Mouse (Mus musculus) left cerebral cortex, adult 2 months (tissue): Measurements from ENCODE around the gene Eid2. TPM values are rescaled to one million over a fixed set of nuclear protein-coding genes. Genes with fewer than 3 reads are reported as not detected.

ENCODE experiments used
- DNase-seq, 2 experiments: peaks; one replicate each; pipeline ENCODE4 v3.0.0; 2021 to 2022; ENCODE audit warnings: low spot score in 2 of 2, mixed read lengths in 1 of 2; ENCODE audit errors: extremely low spot score in 1 of 2
- H3K27ac ChIP-seq: fragments of 200-600 bp; 2 replicates; pipeline ENCODE4 v1.8.1; 2022
- H3K4me3 ChIP-seq: fragments of 200-600 bp; 2 replicates; pipeline ENCODE4 v1.8.1; 2022
- CTCF ChIP-seq: fragments of 200-600 bp; IDR thresholded peaks from 2 replicates; pipeline ENCODE4 v1.8.1; 2022; ENCODE audit warnings: antibody characterized with exemption, mild to moderate bottlenecking, moderate library complexity
- intact Hi-C: fragments of 180-260 bp; cut with DNase I; formaldehyde crosslinking; loops from one replicate; pipeline ENCODE4 v1.15.1; 2025
- total RNA-seq, 2 experiments: library from RNA; stranded (reverse); gene quantifications; 2 replicates each; pipeline ENCODE4 v1.2.3; 2021

The Eid2 gene
- total RNA-seq, 2 experiments from 2014 or later, result 63.3 to 64.4 TPM

DNA sequence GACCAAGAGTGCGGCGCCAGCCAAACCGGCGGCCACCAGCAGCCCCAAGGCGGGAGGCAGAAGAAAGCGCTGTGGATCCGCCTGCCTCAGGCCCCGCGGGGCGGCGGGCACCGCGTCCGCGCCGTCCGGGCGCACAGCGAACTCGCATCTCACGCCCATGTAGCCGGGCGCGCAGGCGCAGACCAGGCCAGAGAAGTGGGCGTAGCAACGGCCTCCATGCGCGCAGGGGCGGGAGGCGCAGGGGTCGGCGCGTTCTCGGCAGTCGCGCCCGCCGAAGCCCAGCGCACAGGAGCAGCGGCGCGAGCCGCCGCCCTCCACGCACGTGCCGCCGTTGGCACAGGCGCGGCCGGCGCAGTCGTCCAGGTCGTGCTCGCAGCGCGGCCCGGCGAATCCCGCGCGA, 26.8 kb downstream of the Eid2 start:
- intact Hi-C loops, result no loop called here
- DNase-seq, result peak; percentile 73 to 74
- no peak for TF ChIP-seq CTCF
- no peak overlapping the region for H3K27ac ChIP-seq
- peak overlapping the region; percentile 43 for H3K4me3 ChIP-seq

GRCm38 (mm10) chr7:28298837-28299625, 31.4 kb downstream of the Eid2 start:
- peak; percentile 47 for TF ChIP-seq CTCF
- Histone ChIP-seq H3K27ac (no peak overlapping the region), H3K4me3 (no peak overlapping the region)
- no peak for DNase-seq
- intact Hi-C loops, result loop anchor here (2.0 kb wide), 1 partner anchor 150 kb away; no protein-coding TSS in a partner anchor

DNA sequence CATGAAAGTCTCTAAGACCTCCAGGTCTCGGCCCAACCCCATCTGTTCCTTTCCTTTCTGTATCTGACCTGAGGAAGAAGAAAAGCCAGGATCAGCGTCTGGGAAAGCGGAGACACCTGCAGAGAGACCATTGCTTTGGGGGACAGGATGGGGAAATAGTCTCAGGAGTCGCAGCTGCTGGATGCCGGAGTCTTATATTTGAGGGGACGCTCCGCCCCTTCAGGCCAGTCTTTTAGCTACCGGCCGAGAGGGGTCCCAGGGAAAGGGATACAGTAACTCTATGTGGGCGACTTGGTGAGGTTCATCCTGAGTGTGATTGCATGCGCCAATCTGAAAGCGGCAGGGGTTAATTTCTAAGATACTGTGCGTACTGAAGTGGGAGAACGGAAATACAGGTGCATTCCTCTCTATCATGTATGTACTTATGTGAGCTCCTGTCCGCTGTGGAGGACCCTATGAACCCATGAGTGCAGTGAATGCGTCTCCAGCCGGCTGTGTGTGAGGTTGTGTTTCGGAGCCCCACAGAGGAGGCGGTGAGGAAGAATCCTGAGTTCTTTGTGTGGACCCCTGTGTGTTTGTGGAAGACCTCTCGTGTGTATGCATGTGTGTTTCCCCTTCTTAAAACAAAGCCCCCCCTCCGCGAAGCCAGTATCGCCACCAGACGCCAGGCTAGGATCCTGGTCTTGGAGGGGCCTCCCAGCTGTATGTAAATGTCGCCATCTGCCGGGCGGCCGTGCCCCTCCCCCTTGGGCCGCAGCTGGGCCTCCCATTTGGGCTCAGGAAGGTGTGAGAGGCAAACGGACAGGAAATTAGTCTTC, 34.1 kb downstream of the Eid2 start, which contains the start of gene Dll3:
Gene Dll3 (minus strand): TSS at position 623 of the 818 bp plus-strand sequence.
- peak; percentile 44 for TF ChIP-seq CTCF
- Histone ChIP-seq H3K4me3 (no peak within 1 kb of the TSS), H3K27ac (no peak within 1 kb of the TSS)
- DNase-seq, result peak in 1 of 2 experiments; percentile 48
- intact Hi-C loops, result no loop called here

DNA sequence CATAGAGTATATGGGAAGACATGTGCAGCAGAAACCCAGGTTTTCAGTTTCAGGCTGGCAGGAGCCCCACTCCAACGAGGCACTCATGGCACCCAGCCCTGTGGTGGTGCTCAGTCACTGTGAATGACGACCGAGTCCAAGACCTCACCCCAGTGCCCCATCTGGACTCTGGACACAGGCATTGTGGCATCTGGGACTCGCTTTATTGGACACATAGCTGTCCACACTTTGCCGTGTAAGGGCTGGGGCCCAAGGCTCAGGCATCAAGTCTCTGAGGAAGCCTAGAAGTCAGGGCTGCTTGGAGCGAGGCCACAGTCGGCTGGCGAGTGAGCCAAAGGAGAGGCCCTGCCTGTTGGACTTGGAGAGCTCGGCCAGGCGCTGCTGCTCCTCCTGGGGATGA, 38.0 kb downstream of the Eid2 start:
- intact Hi-C loops, result no loop called here
- Histone ChIP-seq H3K27ac (no peak overlapping the region), H3K4me3 (no peak overlapping the region)
- DNase-seq, result no peak
- no peak for TF ChIP-seq CTCF

- TF ChIP-seq CTCF, result no peak
- DNase-seq, result no peak
- H3K4me3 ChIP-seq, result no peak overlapping the region
- H3K27ac ChIP-seq, result no peak overlapping the region
- intact Hi-C loops, result no loop called here
These were observed 38.5 kb downstream of the Eid2 start for GRCm38 (mm10) chr7:28306216-28306615.

GRCm38 (mm10) chr7:28309737-28310136, 42.1 kb downstream of the Eid2 start:
- intact Hi-C loops, result no loop called here
- Histone ChIP-seq H3K27ac (no peak overlapping the region), H3K4me3 (no peak overlapping the region)
- TF ChIP-seq CTCF, result no peak
- DNase-seq, result no peak

DNA sequence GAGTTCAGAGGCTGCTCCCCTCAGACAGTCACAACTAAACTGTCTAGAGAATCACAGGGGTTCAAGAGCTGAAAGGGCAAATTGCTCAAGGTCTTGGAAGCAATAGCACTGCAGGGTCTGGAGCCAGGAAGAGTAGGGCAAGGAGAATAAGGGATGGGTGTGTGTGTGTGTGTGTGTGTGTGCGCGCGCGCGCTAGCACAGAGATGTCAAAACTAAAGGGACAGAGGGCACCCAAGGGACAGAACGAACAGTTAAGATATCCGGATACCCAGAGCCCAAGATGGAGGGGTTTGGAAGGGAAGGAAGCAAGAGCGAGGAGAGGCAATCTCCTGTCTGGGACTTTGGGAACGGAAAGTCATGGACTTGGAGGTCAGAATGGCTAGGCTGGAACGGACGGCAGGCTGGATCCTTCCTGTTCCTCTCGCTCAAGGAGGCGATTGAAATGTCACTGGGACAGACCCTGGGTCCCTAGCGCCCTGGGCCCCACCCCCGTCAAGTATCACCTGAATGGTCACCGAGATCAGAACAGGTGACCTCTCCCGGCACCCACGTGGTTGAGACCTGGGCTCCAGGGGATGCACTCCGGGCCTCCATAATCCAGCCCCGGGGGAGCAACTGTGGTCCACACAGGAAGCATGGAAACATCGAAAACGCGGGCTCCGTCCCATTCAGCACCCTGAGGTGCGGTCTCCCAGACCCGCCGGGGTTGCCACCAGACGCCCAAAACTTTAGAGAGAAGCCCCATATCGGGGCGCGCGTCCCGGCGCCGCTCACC, 43.7 kb downstream of the Eid2 start:
- peak overlapping the region; percentile 70 for H3K4me3 ChIP-seq
- no peak for DNase-seq
- peak overlapping the region; percentile 82 for H3K27ac ChIP-seq
- TF ChIP-seq CTCF, result no peak
- intact Hi-C loops, result no loop called here

- Histone ChIP-seq H3K4me3 (peak within 1 kb of the TSS; percentile 70), H3K27ac (peak within 1 kb of the TSS; percentile 82)
- DNase-seq, result peak; percentile 99 to 100
- TF ChIP-seq CTCF, result no peak; the same call in 1 of the 2 replicates
- intact Hi-C loops, result loop anchor here (2.0 kb wide), 1 partner anchor 27 kb away; the partner anchor contains the start of gene Supt5
These were observed 44.4 kb downstream of the Eid2 start, which contains the start of gene Timm50 for GRCm38 (mm10) chr7:28311926-28312543. Timm50 (minus strand) TSS chr7:28312072.

DNA sequence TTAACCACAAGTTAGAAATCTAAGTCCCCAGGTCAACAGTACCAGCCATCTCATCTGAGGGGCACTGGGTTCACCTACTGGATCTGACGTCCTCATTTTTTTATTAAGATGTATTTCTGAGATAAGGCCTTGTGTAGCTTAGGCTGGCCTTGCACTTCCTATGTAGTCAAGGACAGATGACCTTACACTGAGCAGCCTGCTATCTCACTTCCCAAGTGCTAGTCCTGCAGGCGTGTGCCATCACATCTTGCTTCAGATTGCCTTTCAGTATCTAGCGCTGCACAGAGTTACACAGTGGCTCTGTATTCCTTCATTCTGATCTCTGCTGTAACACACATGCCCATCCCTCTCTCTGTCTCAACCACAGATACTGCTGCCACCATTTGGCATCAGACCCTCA, 50.4 kb downstream of the Eid2 start:
- TF ChIP-seq CTCF, result no peak
- H3K4me3 ChIP-seq, result no peak overlapping the region
- intact Hi-C loops, result no loop called here

GRCm38 (mm10) chr7:28318714-28319113, 51.0 kb downstream of the Eid2 start:
- intact Hi-C loops, result no loop called here
- no peak overlapping the region for H3K4me3 ChIP-seq
- TF ChIP-seq CTCF, result no peak

More for the DNA sequence above, 50.4 kb downstream of the Eid2 start:
- H3K27ac ChIP-seq, result no peak overlapping the region
- DNase-seq, result no peak

More at GRCm38 (mm10) chr7:28318714-28319113, 51.0 kb downstream of the Eid2 start:
- no peak overlapping the region for H3K27ac ChIP-seq
- no peak for DNase-seq

Other genes starting within 250 kb of the Eid2 start
- gene Psmc4, start 217.8 kb upstream of the Eid2 start, total RNA-seq, result 100 to 1,000 TPM; 127 to 130 TPM
- under 1 TPM; 0.26 to 0.36 TPM for gene Fcgbp, start 196.6 kb upstream of the Eid2 start, total RNA-seq
- under 1 TPM in 1 of 2 experiments, not detected in 1; 0.09 TPM for gene 9530053A07Rik, start 138.4 kb upstream of the Eid2 start, total RNA-seq
- 10 to 100 TPM; 50.0 to 52.1 TPM for gene Fbl, start 98.2 kb upstream of the Eid2 start, total RNA-seq
- gene Dyrk1b, start 88.4 kb upstream of the Eid2 start, total RNA-seq, result 10 to 100 TPM; 49.8 to 50.2 TPM
- 10 to 100 TPM; 32.3 to 33.4 TPM for gene Eid2b, start 9.9 kb downstream of the Eid2 start, total RNA-seq
- 1 to 10 TPM in 1 of 2 experiments, under 1 TPM in 1; 0.79 to 1.1 TPM for gene Selenov, start 23.3 kb downstream of the Eid2 start, total RNA-seq
- gene Dll3, start 34.4 kb downstream of the Eid2 start, total RNA-seq, result 1 to 10 TPM; 1.1 to 1.9 TPM
- gene Timm50, start 44.2 kb downstream of the Eid2 start, total RNA-seq, result 10 to 100 TPM; 41.7 to 47.0 TPM
- gene Supt5, start 70.9 kb downstream of the Eid2 start, total RNA-seq, result 100 to 1,000 TPM; 124 to 126 TPM
- 100 to 1,000 TPM; 440 to 450 TPM for gene Rps16, start 82.8 kb downstream of the Eid2 start, total RNA-seq
- gene Plekhg2, start 104.7 kb downstream of the Eid2 start, total RNA-seq, result 1 to 10 TPM; 7.1 to 7.7 TPM
- gene Zfp36, start 112.4 kb downstream of the Eid2 start, total RNA-seq, result 1 to 10 TPM; 2.3 to 2.8 TPM
- gene Med29, start 124.8 kb downstream of the Eid2 start, total RNA-seq, result 10 to 100 TPM; 18.1 to 18.8 TPM
- gene Paf1, start 125.1 kb downstream of the Eid2 start, total RNA-seq, result 10 to 100 TPM; 65.7 to 66.8 TPM
- gene Gmfg, start 169.6 kb downstream of the Eid2 start, total RNA-seq, result 1 to 10 TPM; 1.3 to 1.6 TPM
- gene Lrfn1, start 184.1 kb downstream of the Eid2 start, total RNA-seq, result 100 to 1,000 TPM in 1 of 2 experiments, 10 to 100 TPM in 1; 96.7 to 105 TPM
- gene Ifnl2, start 242.6 kb downstream of the Eid2 start, total RNA-seq, result not detected